Mouse (Mus musculus): ENCODE results near the gene Zfp524.

The Zfp524 gene

GRCm38 (mm10) chr7:5051193-5052192 is 37.3 kb downstream of the Zfp524 start, which contains the start of gene Zfp580:
Gene Zfp580, plus strand, starts transcription at chr7:5051538.
- DNase-seq (ENCODE audit: low spot score), result peak; percentile 65

GRCm38 (mm10) chr7:5052438-5052837 is 38.2 kb downstream of the Zfp524 start:
- no peak for DNase-seq (ENCODE audit: low spot score)

- no peak for DNase-seq (ENCODE audit: low spot score)
These were observed 38.7 kb downstream of the Zfp524 start for GRCm38 (mm10) chr7:5052931-5053343.

- no peak for DNase-seq (ENCODE audit: low spot score)
These were observed 39.4 kb downstream of the Zfp524 start for GRCm38 (mm10) chr7:5053456-5054179.

- no peak for DNase-seq (ENCODE audit: low spot score)
These were observed 42.5 kb downstream of the Zfp524 start for GRCm38 (mm10) chr7:5056651-5057263.

- no peak for DNase-seq (ENCODE audit: low spot score)
These were observed 43.2 kb downstream of the Zfp524 start for GRCm38 (mm10) chr7:5057381-5057780.

- no peak for DNase-seq (ENCODE audit: low spot score)
These were observed 43.6 kb downstream of the Zfp524 start for GRCm38 (mm10) chr7:5057804-5058203.

- no peak for DNase-seq (ENCODE audit: low spot score)
These were observed 44.4 kb downstream of the Zfp524 start for GRCm38 (mm10) chr7:5058631-5059030.

GRCm38 (mm10) chr7:5059421-5059820 is 45.2 kb downstream of the Zfp524 start:
- DNase-seq (ENCODE audit: low spot score), result no peak

GRCm38 (mm10) chr7:5060239-5060731 is 46.1 kb downstream of the Zfp524 start:
- DNase-seq (ENCODE audit: low spot score), result no peak

GRCm38 (mm10) chr7:5060944-5061773 is 46.9 kb downstream of the Zfp524 start:
- DNase-seq (ENCODE audit: low spot score), result peak; percentile 96

- peak; percentile 86 for DNase-seq (ENCODE audit: low spot score)
These were observed 47.7 kb downstream of the Zfp524 start, which contains the start of gene U2af2 for GRCm38 (mm10) chr7:5061774-5062359. Gene U2af2, plus strand, starts transcription at chr7:5062143.

GRCm38 (mm10) chr7:5062360-5063001 is 48.3 kb downstream of the Zfp524 start:
- no peak for DNase-seq (ENCODE audit: low spot score)

- no peak for DNase-seq (ENCODE audit: low spot score)
These were observed 50.7 kb downstream of the Zfp524 start for GRCm38 (mm10) chr7:5064886-5065285.

All from left cerebral cortex, adult 11 months (tissue).